Mouse (Mus musculus) forebrain, embryonic 14.5 days (tissue): Measurements from ENCODE around the gene Rel. TPM values are rescaled to one million over a fixed set of nuclear protein-coding genes. Genes with fewer than 3 reads are reported as not detected.
A peak's percentile ranks its signal among the peaks of the same experiment; 100 is the strongest.
"Not testable (repeated sequence)": the region's sequence is repeated elsewhere in the genome, so short reads cannot be mapped to it uniquely, and the experiment has no call there.

Source experiments
- ATAC-seq: fragments of 200-750 bp; cut with Nextera tagmentation; 2 replicates; pipeline ENCODE4 v1.8.0; 2017; ENCODE audit warnings: mild to moderate bottlenecking, moderate library complexity
- DNase-seq: peaks from one replicate; pipeline ENCODE4 v3.0.0-alpha.2; 2015; ENCODE audit warnings: low spot score
- H3K27ac ChIP-seq: fragments of 300-500 bp; sonication (generic); 2 replicates; pipeline ENCODE4 v1.5.1; 2014; ENCODE audit warnings: low read depth, mild to moderate bottlenecking, control low read depth, low read length, moderate library complexity
- H3K27me3 ChIP-seq: fragments of 300-500 bp; sonication (generic); replicated peaks from 2 replicates; pipeline ENCODE4 v1.6.1; 2014; ENCODE audit warnings: low read length, control low read depth, mixed read lengths; ENCODE audit not compliant: control insufficient read depth, insufficient read depth
- H3K36me3 ChIP-seq: fragments of 300-500 bp; sonication (generic); 2 replicates; pipeline ENCODE4 v1.6.1; 2014; ENCODE audit warnings: low read length, control low read depth; ENCODE audit not compliant: control insufficient read depth, insufficient read depth
- H3K4me1 ChIP-seq: fragments of 300-500 bp; sonication (generic); 2 replicates; pipeline ENCODE4 v1.6.1; 2014; ENCODE audit warnings: antibody characterized with exemption, low read length, control low read depth; ENCODE audit not compliant: control insufficient read depth, insufficient read depth
- H3K4me2 ChIP-seq: fragments of 300-500 bp; sonication (generic); 2 replicates; pipeline ENCODE4 v1.6.1; 2014; ENCODE audit warnings: mild to moderate bottlenecking, control low read depth, low read length
- H3K4me3 ChIP-seq: fragments of 300-500 bp; sonication (generic); 2 replicates; pipeline ENCODE4 v1.5.1; 2014; ENCODE audit warnings: low read depth, low read length, control low read depth
- H3K9ac ChIP-seq: fragments of 300-500 bp; sonication (generic); 2 replicates; pipeline ENCODE4 v1.6.1; 2014; ENCODE audit warnings: mild to moderate bottlenecking, low read length, control low read depth, moderate library complexity
- H3K9me3 ChIP-seq: fragments of 300-500 bp; sonication (generic); replicated peaks from 2 replicates; pipeline ENCODE4 v1.6.1; 2016; ENCODE audit warnings: low read length, control low read depth, mixed read lengths; ENCODE audit not compliant: control insufficient read depth
- WGBS: fragments of 180-500 bp; shearing (Covaris S2); extraction: QIAGEN DNeasy Blood & Tissue Kit; methylation state at CpG from one replicate; pipeline ENCODE4 v1.1.7; 2014; 5-methylcytosine and 5-hydroxymethylcytosine counted together
- polyA plus RNA-seq: library from polyadenylated mRNA; unstranded; fragments of >200 nt; fragmentation: Nextera tagmentation; extraction: Ambion mirVana; gene quantifications from 2 replicates; pipeline ENCODE4 v1.2.1, GENCODE M21; 2014

The Rel gene
- polyA plus RNA-seq, result 0.30 and 0.37 TPM in 2 replicates

DNA sequence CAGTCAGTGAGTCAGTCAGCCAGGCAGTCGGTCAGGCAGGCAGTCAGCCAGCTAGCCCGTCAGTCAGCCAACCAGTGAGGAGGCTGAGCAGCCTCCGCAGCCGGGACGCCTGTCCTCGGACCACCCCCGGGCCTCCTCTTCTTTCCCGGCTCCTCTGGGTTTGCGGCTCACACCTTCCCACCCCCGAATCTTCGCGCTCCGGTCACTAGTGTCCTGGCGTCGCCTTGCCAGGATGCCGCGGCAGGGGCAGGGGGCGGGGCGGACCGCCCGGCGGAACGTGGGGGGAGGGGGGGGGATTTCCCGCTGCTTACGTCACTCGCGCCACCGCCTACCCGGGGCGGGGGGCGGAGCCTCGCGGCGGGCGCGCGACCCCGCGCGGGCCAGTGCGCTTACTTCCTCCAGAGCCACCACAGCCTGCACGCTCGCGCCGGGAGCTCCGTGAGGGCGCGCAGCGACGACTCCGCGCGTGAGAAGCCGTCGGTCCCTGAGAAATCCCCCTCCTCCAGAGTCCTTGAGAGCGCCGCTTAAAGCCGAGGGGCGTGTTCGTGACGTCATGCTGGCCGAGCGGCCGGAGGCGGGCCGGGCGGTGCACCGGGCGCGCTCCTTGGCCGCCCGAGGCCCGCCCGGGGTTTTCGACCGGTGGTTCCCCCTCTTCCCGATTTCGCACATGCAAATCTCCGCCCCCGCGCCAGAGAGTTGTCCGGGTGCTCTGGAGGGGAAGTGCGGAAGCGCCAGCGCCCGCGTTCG lies at the start of gene Rel:
Rel (minus strand) TSS at position 211 of the 747 bp plus-strand sequence.
- H3K4me2 ChIP-seq, result peak within 1 kb of the TSS; percentile 85
- no peaks in the 10 kb centered on the region for H3K36me3 ChIP-seq
- H3K27me3 ChIP-seq, result peaks cover 4% of the 10 kb centered on the region; the same call in 1 of the 2 replicates
- ATAC-seq (peak; percentile 94), DNase-seq (peak; percentile 82)
- under 1% methylated on average over 75 of the region's 88 CpGs for WGBS
- H3K9me3 ChIP-seq, result no peaks in the 10 kb centered on the region
- H3K9ac ChIP-seq, result peak within 1 kb of the TSS; percentile 78
- H3K4me3 ChIP-seq, result peak within 1 kb of the TSS; percentile 77
- peak within 1 kb of the TSS; percentile 81 for H3K27ac ChIP-seq
- H3K4me1 ChIP-seq, result 0 out of 2 replicates have a peak, but pooled peaks cover 3% of the 10 kb centered on the region

DNA sequence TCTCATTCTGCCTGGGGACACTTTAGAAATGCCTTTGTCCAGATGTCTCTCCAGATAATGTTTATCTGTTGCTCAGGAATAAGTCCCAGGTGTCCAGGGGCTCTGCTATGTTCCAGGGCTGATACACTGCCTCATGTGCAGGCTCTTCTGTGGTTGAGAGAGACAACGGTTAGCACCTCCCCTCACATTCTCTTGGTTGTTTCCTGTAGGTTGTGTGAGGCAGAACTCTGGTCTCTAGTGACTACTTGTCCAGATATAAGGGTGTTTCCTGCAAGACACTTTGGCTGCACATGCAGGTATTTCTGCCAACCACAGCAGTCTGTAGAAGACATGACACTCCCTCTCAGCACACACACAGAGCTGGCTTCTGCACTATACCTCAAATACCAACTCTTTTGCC lies 48.0 kb upstream of the Rel start:
- Histone ChIP-seq H3K4me2 (no peak overlapping the region), H3K4me1 (no peaks in the 10 kb centered on the region), H3K27ac (no peak overlapping the region), H3K9ac (no peak overlapping the region), H3K9me3 (no peaks in the 10 kb centered on the region; the same call in 1 of the 2 replicates), H3K4me3 (no peak overlapping the region), H3K27me3 (no peaks in the 10 kb centered on the region), H3K36me3 (no peaks in the 10 kb centered on the region)
- 92% methylated on average over 1 of the region's 1 CpGs for WGBS
- no peak for DNase-seq
- no peak for ATAC-seq

DNA sequence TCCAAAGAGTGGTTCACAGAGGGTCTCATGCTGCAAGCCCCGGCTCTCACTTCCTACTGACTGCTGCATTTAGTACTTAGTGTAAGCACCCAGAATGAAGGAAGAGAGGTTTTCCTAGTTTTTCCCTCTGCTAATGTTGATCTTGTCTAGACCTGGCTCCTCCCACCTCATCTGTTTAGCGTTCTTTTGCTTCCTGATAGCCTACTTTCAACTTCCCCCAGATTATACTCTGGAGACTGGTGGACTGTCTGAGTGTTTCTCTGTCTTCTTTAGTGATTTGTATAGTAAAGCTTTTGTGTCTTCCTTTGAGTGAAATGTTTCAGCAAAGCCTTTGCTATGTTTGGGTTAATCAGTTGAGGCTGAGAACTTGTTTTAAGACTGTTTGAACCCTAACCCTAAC lies 40.0 kb upstream of the Rel start:
- 68% methylated on average over 2 of the region's 2 CpGs for WGBS

DNA sequence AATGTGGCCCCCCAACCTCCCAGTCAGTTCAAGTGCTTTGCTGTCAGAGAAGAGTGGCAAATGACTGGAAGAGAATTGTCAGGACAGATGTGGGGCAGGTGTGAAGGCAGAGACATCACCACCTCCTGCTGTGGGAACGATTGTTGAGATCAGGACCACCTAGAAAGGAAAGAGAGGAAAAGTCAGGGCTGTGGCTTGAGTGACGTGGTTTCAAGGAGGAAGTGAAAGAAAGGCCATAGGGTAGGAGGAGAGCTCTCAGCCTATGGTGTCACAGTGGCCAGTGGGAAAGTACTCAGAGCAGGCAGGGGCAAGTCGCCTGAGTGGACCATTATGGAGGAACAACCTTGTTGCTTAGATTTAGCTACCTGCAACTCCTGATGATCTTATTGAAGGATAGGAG lies 34.9 kb upstream of the Rel start:
- Histone ChIP-seq H3K36me3 (no peaks in the 10 kb centered on the region), H3K9me3 (no peaks in the 10 kb centered on the region), H3K4me2 (no peak overlapping the region), H3K4me1 (no peaks in the 10 kb centered on the region), H3K27me3 (no peaks in the 10 kb centered on the region), H3K27ac (no peak overlapping the region), H3K9ac (no peak overlapping the region), H3K4me3 (no peak overlapping the region)
- 63% methylated on average over 3 of the region's 3 CpGs for WGBS
- DNase-seq (no peak), ATAC-seq (no peak)

More for the DNA sequence above, 40.0 kb upstream of the Rel start:
- no peaks in the 10 kb centered on the region for H3K9me3 ChIP-seq
- H3K27me3 ChIP-seq, result no peaks in the 10 kb centered on the region
- no peak overlapping the region for H3K4me3 ChIP-seq
- ATAC-seq (no peak), DNase-seq (no peak)
- no peak overlapping the region for H3K27ac ChIP-seq
- H3K4me1 ChIP-seq, result no peaks in the 10 kb centered on the region
- H3K9ac ChIP-seq, result no peak overlapping the region
- H3K36me3 ChIP-seq, result no peaks in the 10 kb centered on the region
- no peak overlapping the region for H3K4me2 ChIP-seq

DNA sequence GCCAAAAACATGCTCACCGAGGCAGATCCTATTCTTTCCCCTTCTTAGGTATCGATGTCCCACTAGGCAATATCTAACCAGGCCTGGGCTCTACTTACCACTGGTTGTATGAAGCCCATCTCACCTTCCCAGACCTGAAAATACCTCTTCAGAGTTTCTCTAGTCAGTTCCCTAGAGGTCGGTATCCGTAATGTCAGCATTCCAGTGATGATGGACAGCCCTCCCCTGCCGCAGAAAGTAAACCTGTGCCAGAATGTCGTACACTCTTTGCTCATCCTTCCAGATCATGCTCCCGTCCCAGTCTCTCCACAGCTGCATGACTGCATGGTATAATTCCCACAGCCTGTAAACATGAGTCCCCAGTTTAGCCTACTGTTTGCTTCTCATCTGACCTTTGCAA lies 32.4 kb upstream of the Rel start:
- WGBS, result 89% methylated on average over 7 of the region's 7 CpGs
- no peak for ATAC-seq

DNA sequence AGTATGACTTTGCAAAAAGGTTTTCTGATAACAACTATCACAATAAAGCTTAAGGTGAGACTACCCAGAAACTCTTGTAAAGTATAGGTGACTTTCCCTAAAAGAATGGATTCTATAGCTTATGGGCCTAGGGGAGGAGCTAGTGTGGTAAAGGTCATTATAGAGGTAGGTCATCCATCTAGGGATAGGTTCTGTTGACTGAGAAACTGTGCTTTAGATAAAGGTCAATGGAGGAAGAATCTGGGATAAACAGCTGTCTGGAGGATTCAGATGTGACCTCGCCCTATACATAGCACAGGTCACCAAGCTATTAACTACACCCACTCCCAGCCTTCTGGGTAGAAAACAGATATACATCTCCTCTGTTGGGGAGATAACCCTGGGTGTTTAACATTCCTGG lies 31.5 kb upstream of the Rel start:
- DNase-seq, result no peak
- Histone ChIP-seq H3K36me3 (no peaks in the 10 kb centered on the region), H3K4me3 (no peak overlapping the region), H3K4me2 (no peak overlapping the region), H3K9me3 (no peaks in the 10 kb centered on the region), H3K4me1 (no peaks in the 10 kb centered on the region), H3K27me3 (no peaks in the 10 kb centered on the region), H3K27ac (no peak overlapping the region), H3K9ac (no peak overlapping the region)
- WGBS, result 100% methylated on average over 1 of the region's 1 CpGs
- no peak for ATAC-seq

More for the DNA sequence above, 32.4 kb upstream of the Rel start:
- H3K36me3 ChIP-seq, result no peaks in the 10 kb centered on the region
- H3K9ac ChIP-seq, result no peak overlapping the region
- H3K27ac ChIP-seq, result no peak overlapping the region
- H3K4me2 ChIP-seq, result no peak overlapping the region
- no peak overlapping the region for H3K4me3 ChIP-seq
- H3K4me1 ChIP-seq, result no peaks in the 10 kb centered on the region
- H3K9me3 ChIP-seq, result no peaks in the 10 kb centered on the region
- no peaks in the 10 kb centered on the region for H3K27me3 ChIP-seq
- DNase-seq, result no peak

DNA sequence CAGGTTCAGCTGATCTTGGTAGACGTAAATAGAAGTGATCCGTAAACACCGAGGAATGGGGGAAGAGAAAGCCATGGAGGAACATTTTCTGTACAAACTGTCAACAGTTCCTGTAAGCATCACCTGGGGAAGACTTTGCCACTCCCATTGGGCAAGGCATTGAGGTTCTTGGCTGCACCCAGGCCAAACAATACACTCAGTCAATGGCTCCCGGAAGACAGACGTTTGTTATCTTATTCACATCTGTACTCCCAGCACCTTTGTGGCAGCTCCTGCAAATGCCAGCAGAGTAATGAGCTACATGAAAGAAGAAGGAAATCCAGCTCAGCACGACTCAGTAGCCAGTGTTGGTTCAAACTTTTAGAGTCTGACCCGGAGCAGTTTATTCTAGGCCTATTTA lies 31.1 kb upstream of the Rel start:
- H3K36me3 ChIP-seq, result no peaks in the 10 kb centered on the region
- no peaks in the 10 kb centered on the region for H3K4me1 ChIP-seq
- 77% methylated on average over 7 of the region's 7 CpGs for WGBS
- no peak overlapping the region for H3K4me3 ChIP-seq
- H3K27me3 ChIP-seq, result no peaks in the 10 kb centered on the region
- no peak for ATAC-seq
- H3K9me3 ChIP-seq, result no peaks in the 10 kb centered on the region
- no peak overlapping the region for H3K4me2 ChIP-seq
- no peak overlapping the region for H3K9ac ChIP-seq
- DNase-seq, result no peak
- no peak overlapping the region for H3K27ac ChIP-seq

DNA sequence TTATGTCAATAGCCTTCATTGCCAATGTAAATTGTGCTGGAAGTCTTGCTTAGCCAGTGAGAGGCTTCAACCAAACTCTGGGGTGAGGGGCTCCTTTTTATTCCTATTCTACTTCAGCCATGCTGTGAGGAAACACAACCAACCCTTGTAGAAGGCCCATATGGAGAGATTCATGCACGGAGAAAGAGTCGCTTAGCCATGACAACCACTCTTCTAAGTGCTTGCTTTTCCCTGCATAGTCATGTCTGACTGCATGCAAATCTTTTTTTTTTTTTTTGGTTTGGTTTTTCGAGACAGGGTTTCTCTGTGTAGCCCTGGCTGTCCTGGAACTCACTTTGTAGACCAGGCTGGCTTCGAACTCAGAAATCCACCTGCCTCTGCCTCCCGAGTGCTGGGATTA lies 12.9 kb upstream of the Rel start:
- not testable (repeated sequence) for H3K4me2 ChIP-seq, H3K27ac ChIP-seq, H3K4me1 ChIP-seq, H3K4me3 ChIP-seq, DNase-seq, H3K9ac ChIP-seq, H3K27me3 ChIP-seq, H3K9me3 ChIP-seq, H3K36me3 ChIP-seq, ATAC-seq
- WGBS, result 88% methylated on average over 5 of the region's 5 CpGs

DNA sequence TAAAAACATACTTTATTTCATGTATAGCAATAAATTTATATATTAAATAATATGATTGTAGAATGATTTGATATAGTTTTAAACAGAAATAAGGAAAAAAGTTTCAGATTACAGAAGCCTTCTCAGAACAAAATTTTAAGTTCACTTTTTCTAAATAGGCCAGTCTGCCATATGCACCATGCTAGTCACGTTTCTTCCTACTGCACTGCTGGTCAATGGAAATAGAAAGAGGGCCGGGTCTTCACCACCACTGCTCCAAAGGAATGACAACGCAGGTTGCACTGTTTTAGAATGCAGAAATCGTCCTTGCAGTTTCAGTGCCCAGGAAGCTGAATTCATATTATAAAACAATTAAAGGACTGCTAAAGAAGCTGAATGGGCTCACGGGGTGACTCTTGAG lies 12.3 kb upstream of the Rel start:
- H3K4me2 ChIP-seq, result no peak overlapping the region
- H3K9me3 ChIP-seq, result no peaks in the 10 kb centered on the region
- no peak overlapping the region for H3K4me3 ChIP-seq
- H3K27ac ChIP-seq, result no peak overlapping the region
- H3K27me3 ChIP-seq, result no peaks in the 10 kb centered on the region
- H3K4me1 ChIP-seq, result no peaks in the 10 kb centered on the region
- H3K9ac ChIP-seq, result no peak overlapping the region
- WGBS, result 83% methylated on average over 5 of the region's 5 CpGs
- DNase-seq (no peak), ATAC-seq (no peak)
- no peaks in the 10 kb centered on the region for H3K36me3 ChIP-seq
